Mouse (Mus musculus) CH12.LX (cell line): ENCODE measurements around the gene Arvcf. TPM values are rescaled to one million over a fixed set of nuclear protein-coding genes. Genes with fewer than 3 reads are reported as not detected.
A peak's percentile ranks its signal among the peaks of the same experiment; 100 is the strongest.

Source experiments
- DNase-seq: peaks from one replicate; pipeline ENCODE4 v3.0.0-alpha.2; 2013; ENCODE audit errors: extremely low read depth
- H3K27ac ChIP-seq: 2 replicates; pipeline ENCODE4 v1.5.1; 2012; ENCODE audit warnings: low read depth, mild to moderate bottlenecking, control low read depth, moderate library complexity; ENCODE audit not compliant: insufficient read depth
- H3K27me3 ChIP-seq: replicated peaks from 2 replicates; pipeline ENCODE3; 2012; ENCODE audit warnings: inconsistent platforms
- H3K36me3 ChIP-seq, 2 experiments: replicated peaks in 1 of 2; 2 replicates each; pipeline versions ENCODE3 to v1.6.1; 2012; ENCODE audit warnings: inconsistent platforms in 1 of 2, low read length in 1 of 2, mild to moderate bottlenecking in 1 of 2, mixed read lengths in 1 of 2, moderate library complexity in 1 of 2; ENCODE audit not compliant: control insufficient read depth in 1 of 2, insufficient read depth in 1 of 2
- H3K4me1 ChIP-seq, 2 experiments: 2 replicates each; pipeline ENCODE4 v1.6.1; 2012; ENCODE audit warnings: inconsistent platforms in 1 of 2, moderate library complexity in 1 of 2; ENCODE audit not compliant: insufficient read depth in 2 of 2, control insufficient read depth in 1 of 2
- H3K4me2 ChIP-seq: 2 replicates; pipeline ENCODE4 v1.6.1; 2012; ENCODE audit warnings: low read depth, mild to moderate bottlenecking, control low read depth; ENCODE audit not compliant: poor library complexity, insufficient read depth, severe bottlenecking
- H3K4me3 ChIP-seq, 3 experiments: fragments of 150-350 bp in 1 of 3; sonication (generic) in 1 of 3; replicated peaks in 1 of 3; 2 replicates each; pipeline versions ENCODE3 to v1.5.1; 2011 to 2012; ENCODE audit warnings: low read depth in 2 of 3, low read length in 2 of 3, mild to moderate bottlenecking in 2 of 3, moderate library complexity in 2 of 3, control low read depth in 1 of 3, improper control_type of control experiment in 1 of 3, inconsistent platforms in 1 of 3, mixed read lengths in 1 of 3; ENCODE audit not compliant: poor library complexity in 1 of 3
- H3K79me2 ChIP-seq: replicated peaks from 2 replicates; pipeline ENCODE4 v1.6.1; 2012; ENCODE audit warnings: mild to moderate bottlenecking, moderate library complexity; ENCODE audit not compliant: control insufficient read depth, poor library complexity, insufficient read depth, severe bottlenecking; ENCODE audit errors: extremely low read depth
- H3K9ac ChIP-seq: 2 replicates; pipeline ENCODE4 v1.6.1; 2012; ENCODE audit warnings: low read depth, mild to moderate bottlenecking, control low read depth, moderate library complexity; ENCODE audit not compliant: insufficient read depth
- H3K9me3 ChIP-seq: replicated peaks from 2 replicates; pipeline ENCODE3; 2012; ENCODE audit warnings: low read length, inconsistent platforms, mixed read lengths
- CHD1 ChIP-seq: IDR thresholded peaks from 2 replicates; pipeline ENCODE4 v1.6.1; 2012; ENCODE audit warnings: low read depth, low read length, improper control_type of control experiment, inconsistent platforms
- ELF1 ChIP-seq: IDR thresholded peaks from 2 replicates; pipeline ENCODE4 v1.6.1; 2014; ENCODE audit warnings: low read depth, mild to moderate bottlenecking, inconsistent platforms, low read length, improper control_type of control experiment
- EP300 ChIP-seq: IDR thresholded peaks from 2 replicates; pipeline ENCODE4 v1.6.1; 2011; ENCODE audit warnings: low read length, improper control_type of control experiment
- GABPA ChIP-seq: IDR thresholded peaks from 2 replicates; pipeline ENCODE4 v1.6.1; 2012; ENCODE audit warnings: low read depth, low read length, improper control_type of control experiment, inconsistent platforms; ENCODE audit not compliant: insufficient replicate concordance
- IRF4 ChIP-seq: IDR thresholded peaks from 2 replicates; pipeline ENCODE4 v1.6.1; 2014; ENCODE audit warnings: low read depth, mild to moderate bottlenecking, inconsistent platforms, low read length, improper control_type of control experiment
- JUN ChIP-seq: IDR thresholded peaks from 2 replicates; pipeline ENCODE4 v1.6.1; 2011; ENCODE audit warnings: low read depth, mild to moderate bottlenecking, low read length, improper control_type of control experiment, moderate library complexity; ENCODE audit not compliant: insufficient read depth
- MAFK ChIP-seq: IDR thresholded peaks from 2 replicates; pipeline ENCODE4 v1.6.1; 2011; ENCODE audit warnings: low read length, improper control_type of control experiment; ENCODE audit not compliant: insufficient replicate concordance
- MAZ ChIP-seq: IDR thresholded peaks from 2 replicates; pipeline ENCODE4 v1.6.1; 2012; ENCODE audit warnings: low read depth, mild to moderate bottlenecking, inconsistent platforms, low read length, improper control_type of control experiment, moderate library complexity
- MXI1 ChIP-seq: IDR thresholded peaks from 2 replicates; pipeline ENCODE4 v1.6.1; 2011; ENCODE audit warnings: mild to moderate bottlenecking, low read depth, low read length, improper control_type of control experiment
- MYC ChIP-seq: IDR thresholded peaks from 2 replicates; pipeline ENCODE4 v1.6.1; 2011; ENCODE audit warnings: low read depth, mild to moderate bottlenecking, improper control_type of control experiment, low read length
- POLR2A ChIP-seq: IDR thresholded peaks from 2 replicates; pipeline ENCODE4 v1.6.1; 2011; ENCODE audit warnings: low read depth, mild to moderate bottlenecking, improper control_type of control experiment, low read length
- SMC3 ChIP-seq: IDR thresholded peaks from 2 replicates; pipeline ENCODE4 v1.6.1; 2011; ENCODE audit warnings: low read depth, low read length, improper control_type of control experiment
- UBTF ChIP-seq: IDR thresholded peaks from 2 replicates; pipeline ENCODE4 v1.6.1; 2012; ENCODE audit warnings: low read depth, mild to moderate bottlenecking, inconsistent platforms, low read length, improper control_type of control experiment, moderate library complexity
- USF2 ChIP-seq: conservative IDR thresholded peaks from 2 replicates; pipeline ENCODE4 v1.6.1; 2011; ENCODE audit warnings: low read depth, low read length, improper control_type of control experiment
- ZKSCAN1 ChIP-seq: IDR thresholded peaks from 2 replicates; pipeline ENCODE4 v1.6.1; 2012; ENCODE audit warnings: low read depth, inconsistent platforms, low read length, improper control_type of control experiment, borderline replicate concordance
- ZMIZ1 ChIP-seq: IDR thresholded peaks from 2 replicates; pipeline ENCODE4 v1.6.1; 2012; ENCODE audit warnings: low read depth, mild to moderate bottlenecking, inconsistent platforms, low read length, improper control_type of control experiment
- ZNF384 ChIP-seq: IDR thresholded peaks from 2 replicates; pipeline ENCODE4 v1.6.1; 2012; ENCODE audit warnings: low read depth, low read length, improper control_type of control experiment, inconsistent platforms
- dilution Hi-C: fragments of 300-500 bp; cut with MboI; formaldehyde crosslinking; loops from 2 replicates; pipeline ENCODE4 v1.14.3; 2020; ENCODE audit warnings: low sequenced_read_pairs; ENCODE audit not compliant: extremely low pct_unique_long_range_greater_than_20kb, extremely low pct_ligation_motif_present
- in situ Hi-C: fragments of 300-500 bp; cut with MboI; formaldehyde crosslinking; loops from 3 replicates; pipeline ENCODE4 v1.14.3; 2019; ENCODE audit warnings: low sequenced_read_pairs, low pct_ligation_motif_present, low pct_unique_long_range_greater_than_20kb, mixed read lengths
- polyA plus RNA-seq: library from polyadenylated mRNA; unstranded; fragments of >175 nt; gene quantifications from 2 replicates; pipeline ENCODE4 v1.2.1, GENCODE M21; 2012; ENCODE audit warnings: low read depth; ENCODE audit not compliant: insufficient read length
- total RNA-seq, 2 experiments: library from RNA; depleted of rRNA; stranded (reverse); fragments of 300-350 nt in 1 of 2; fragments of >200 nt in 1 of 2; gene quantifications; 2 replicates each; pipeline ENCODE4 v1.2.3; 2012 to 2014

Gene Arvcf
- total and polyA plus RNA-seq, 3 experiments, result 1.1 to 7.5 (median 3.9) TPM

- Histone ChIP-seq H3K36me3 (peaks cover 21 to 82% of the 10 kb centered on the region in 2 experiments), H3K4me3 (no peak overlapping the region), H3K79me2 (no peaks in the 10 kb centered on the region), H3K9me3 (no peaks in the 10 kb centered on the region), H3K27ac (no peak overlapping the region), H3K4me1 (peaks cover 3 to 10% of the 10 kb centered on the region in 2 experiments), H3K4me2 (no peak overlapping the region), H3K9ac (no peak overlapping the region), H3K27me3 (no peaks in the 10 kb centered on the region)
- in situ Hi-C loops, result no loop called here
- TF ChIP-seq ELF1, result no peak
- peak; percentile 81 for TF ChIP-seq IRF4
- dilution Hi-C loops, result no loop called here
- peak; percentile 57 for DNase-seq
Observed at GRCm38 (mm10) chr16:18447243-18447642, 99.3 kb downstream of the Arvcf start.

GRCm38 (mm10) chr16:18448104-18448503 is 100.1 kb downstream of the Arvcf start:
- peaks cover 21 to 82% of the 10 kb centered on the region in 2 experiments for H3K36me3 ChIP-seq
- H3K27me3 ChIP-seq, result no peaks in the 10 kb centered on the region
- in situ Hi-C loops (no loop called here), dilution Hi-C loops (no loop called here)
- H3K4me2 ChIP-seq, result no peak overlapping the region
- no peak overlapping the region for H3K9ac ChIP-seq
- H3K4me1 ChIP-seq, result peaks cover 3 to 10% of the 10 kb centered on the region in 2 experiments
- H3K79me2 ChIP-seq, result no peaks in the 10 kb centered on the region
- H3K27ac ChIP-seq, result no peak overlapping the region
- no peaks in the 10 kb centered on the region for H3K9me3 ChIP-seq
- no peak for TF ChIP-seq MAFK
- TF ChIP-seq GABPA, result no peak
- TF ChIP-seq SMC3, result no peak
- TF ChIP-seq CHD1, result no peak
- TF ChIP-seq IRF4, result no peak
- no peak for TF ChIP-seq POLR2A
- TF ChIP-seq MXI1, result no peak
- TF ChIP-seq MYC, result no peak
- TF ChIP-seq EP300, result no peak
- no peak for TF ChIP-seq USF2
- TF ChIP-seq JUN, result no peak
- no peak for TF ChIP-seq ZMIZ1
- no peak for TF ChIP-seq UBTF
- no peak for TF ChIP-seq MAZ
- no peak for TF ChIP-seq ZNF384
- no peak for TF ChIP-seq ZKSCAN1
- no peak for DNase-seq
- H3K4me3 ChIP-seq, result no peak overlapping the region
